Mouse (Mus musculus) lung, embryonic 16.5 days (tissue): ENCODE results near the gene Osbpl6. TPM values are rescaled to one million over a fixed set of nuclear protein-coding genes. Genes with fewer than 3 reads are reported as not detected.

Experiments used
- ATAC-seq: fragments of 200-750 bp; cut with Nextera tagmentation; 2 replicates; pipeline ENCODE4 v1.8.0; 2017; ENCODE audit warnings: low read depth, mild to moderate bottlenecking, moderate library complexity
- H3K27ac ChIP-seq: fragments of 300-500 bp; sonication (generic); 2 replicates; pipeline ENCODE4 v1.5.1; 2014; ENCODE audit warnings: mild to moderate bottlenecking, control low read depth, low read length
- H3K27me3 ChIP-seq: fragments of 300-500 bp; sonication (generic); 2 replicates; pipeline ENCODE4 v1.6.1; 2014; ENCODE audit warnings: low read depth, low read length, mixed read lengths; ENCODE audit not compliant: control insufficient read depth, insufficient read depth
- H3K36me3 ChIP-seq: fragments of 300-500 bp; sonication (generic); 2 replicates; pipeline ENCODE4 v1.6.1; 2014; ENCODE audit warnings: low read length; ENCODE audit not compliant: control insufficient read depth, insufficient read depth
- H3K4me1 ChIP-seq: fragments of 300-500 bp; sonication (generic); replicated peaks from 2 replicates; pipeline ENCODE4 v1.6.1; 2014; ENCODE audit warnings: low read length, mixed read lengths; ENCODE audit not compliant: control insufficient read depth, insufficient read depth
- H3K4me2 ChIP-seq: fragments of 300-500 bp; sonication (generic); 2 replicates; pipeline ENCODE4 v1.6.1; 2014; ENCODE audit warnings: low read depth, low read length, control low read depth
- H3K4me3 ChIP-seq: fragments of 300-500 bp; sonication (generic); 2 replicates; pipeline ENCODE4 v1.5.1; 2014; ENCODE audit warnings: mild to moderate bottlenecking, low read length, control low read depth
- H3K9ac ChIP-seq: fragments of 300-500 bp; sonication (generic); 2 replicates; pipeline ENCODE4 v1.6.1; 2014; ENCODE audit warnings: low read length, control low read depth
- H3K9me3 ChIP-seq: fragments of 300-500 bp; sonication (generic); 2 replicates; pipeline ENCODE4 v1.6.1; 2016; ENCODE audit warnings: low read length; ENCODE audit not compliant: control insufficient read depth
- whole genome bisulfite sequencing: fragments of 180-500 bp; shearing (Covaris S2); extraction: QIAGEN DNeasy Blood & Tissue Kit; methylation state at CpG from one replicate; pipeline ENCODE4 v1.1.7; 2014; 5-methylcytosine and 5-hydroxymethylcytosine counted together
- polyA plus RNA-seq: library from polyadenylated mRNA; unstranded; fragments of >200 nt; fragmentation: Nextera tagmentation; extraction: Ambion mirVana; gene quantifications from 2 replicates; pipeline ENCODE4 v1.2.1, GENCODE M21; 2015

Osbpl6 gene
- polyA plus RNA-seq, 1 experiment from 2014 or later: 20.9 TPM

GRCm38 (mm10) chr2:76504122-76504839, 98.0 kb downstream of the Osbpl6 start:
- no peak overlapping the region for H3K4me3 ChIP-seq
- H3K9ac ChIP-seq: no peak overlapping the region
- 47% methylated on average over 12 of the region's 12 CpGs for WGBS
- no peak overlapping the region for H3K4me2 ChIP-seq
- H3K36me3 ChIP-seq: no peaks in the 10 kb centered on the region
- H3K27ac ChIP-seq: no peak overlapping the region
- ATAC-seq: no peak
- no peaks in the 10 kb centered on the region for H3K27me3 ChIP-seq
- H3K4me1 ChIP-seq: no peaks in the 10 kb centered on the region
- H3K9me3 ChIP-seq: no peaks in the 10 kb centered on the region

GRCm38 (mm10) chr2:76504989-76505388, 98.7 kb downstream of the Osbpl6 start:
- no peaks in the 10 kb centered on the region for H3K9me3 ChIP-seq
- no peaks in the 10 kb centered on the region for H3K36me3 ChIP-seq
- no peaks in the 10 kb centered on the region for H3K4me1 ChIP-seq
- WGBS: 77% methylated on average over 2 of the region's 2 CpGs
- H3K27me3 ChIP-seq: no peaks in the 10 kb centered on the region
- H3K4me3 ChIP-seq: no peak overlapping the region
- ATAC-seq: no peak
- H3K27ac ChIP-seq: no peak overlapping the region
- no peak overlapping the region for H3K9ac ChIP-seq
- no peak overlapping the region for H3K4me2 ChIP-seq

GRCm38 (mm10) chr2:76511281-76511721, 105.0 kb downstream of the Osbpl6 start:
- H3K27ac ChIP-seq: no peak overlapping the region
- no peaks in the 10 kb centered on the region for H3K4me1 ChIP-seq
- H3K36me3 ChIP-seq: no peaks in the 10 kb centered on the region
- no peaks in the 10 kb centered on the region for H3K27me3 ChIP-seq
- no peak for ATAC-seq
- 82% methylated on average over 8 of the region's 8 CpGs for WGBS
- no peaks in the 10 kb centered on the region for H3K9me3 ChIP-seq
- no peak overlapping the region for H3K9ac ChIP-seq
- H3K4me2 ChIP-seq: no peak overlapping the region
- no peak overlapping the region for H3K4me3 ChIP-seq

GRCm38 (mm10) chr2:76512133-76512532, 105.8 kb downstream of the Osbpl6 start:
- WGBS: 94% methylated on average over 6 of the region's 6 CpGs
- Histone ChIP-seq H3K27me3 (no peaks in the 10 kb centered on the region), H3K4me1 (no peaks in the 10 kb centered on the region), H3K9me3 (no peaks in the 10 kb centered on the region), H3K9ac (no peak overlapping the region), H3K27ac (no peak overlapping the region), H3K36me3 (no peaks in the 10 kb centered on the region), H3K4me3 (no peak overlapping the region), H3K4me2 (no peak overlapping the region)
- ATAC-seq: no peak

GRCm38 (mm10) chr2:76512888-76513287, 106.6 kb downstream of the Osbpl6 start:
- no peak overlapping the region for H3K4me2 ChIP-seq
- no peaks in the 10 kb centered on the region for H3K9me3 ChIP-seq
- H3K36me3 ChIP-seq: no peaks in the 10 kb centered on the region
- no peaks in the 10 kb centered on the region for H3K4me1 ChIP-seq
- no peak overlapping the region for H3K9ac ChIP-seq
- peak; percentile 31; the same call in 1 of the 2 replicates for ATAC-seq
- no peak overlapping the region for H3K4me3 ChIP-seq
- WGBS: 46% methylated on average over 6 of the region's 6 CpGs
- H3K27me3 ChIP-seq: no peaks in the 10 kb centered on the region
- peak overlapping the region; percentile 15 for H3K27ac ChIP-seq

GRCm38 (mm10) chr2:76513296-76513695, 107.0 kb downstream of the Osbpl6 start:
- Histone ChIP-seq H3K27ac (peak overlapping the region; percentile 15), H3K4me2 (no peak overlapping the region), H3K9ac (no peak overlapping the region), H3K36me3 (no peaks in the 10 kb centered on the region), H3K4me3 (no peak overlapping the region), H3K4me1 (no peaks in the 10 kb centered on the region), H3K9me3 (no peaks in the 10 kb centered on the region), H3K27me3 (no peaks in the 10 kb centered on the region)
- no peak for ATAC-seq
- 63% methylated on average over 3 of the region's 3 CpGs for WGBS

- H3K9me3 ChIP-seq: no peaks in the 10 kb centered on the region
- no peak overlapping the region for H3K27ac ChIP-seq
- no peak overlapping the region for H3K4me2 ChIP-seq
- no peaks in the 10 kb centered on the region for H3K27me3 ChIP-seq
- no peaks in the 10 kb centered on the region for H3K36me3 ChIP-seq
- 77% methylated on average over 14 of the region's 14 CpGs for WGBS
- no peaks in the 10 kb centered on the region for H3K4me1 ChIP-seq
- H3K4me3 ChIP-seq: no peak overlapping the region
- no peak overlapping the region for H3K9ac ChIP-seq
- ATAC-seq: no peak; the same call in 1 of the 2 replicates
These were observed 111.2 kb downstream of the Osbpl6 start for GRCm38 (mm10) chr2:76517471-76517870.

GRCm38 (mm10) chr2:76518407-76519063, 112.2 kb downstream of the Osbpl6 start:
- no peak overlapping the region for H3K27ac ChIP-seq
- H3K4me1 ChIP-seq: no peaks in the 10 kb centered on the region
- H3K27me3 ChIP-seq: no peaks in the 10 kb centered on the region
- no peak overlapping the region for H3K9ac ChIP-seq
- ATAC-seq: no peak
- H3K4me2 ChIP-seq: no peak overlapping the region
- H3K9me3 ChIP-seq: no peaks in the 10 kb centered on the region
- no peaks in the 10 kb centered on the region for H3K36me3 ChIP-seq
- 85% methylated on average over 5 of the region's 5 CpGs for WGBS
- H3K4me3 ChIP-seq: no peak overlapping the region

GRCm38 (mm10) chr2:76521585-76521984, 115.3 kb downstream of the Osbpl6 start:
- no peak overlapping the region for H3K9ac ChIP-seq
- no peaks in the 10 kb centered on the region for H3K9me3 ChIP-seq
- no peak overlapping the region for H3K27ac ChIP-seq
- H3K4me2 ChIP-seq: no peak overlapping the region
- WGBS: 61% methylated on average over 6 of the region's 6 CpGs
- no peaks in the 10 kb centered on the region for H3K27me3 ChIP-seq
- ATAC-seq: no peak
- H3K4me1 ChIP-seq: no peaks in the 10 kb centered on the region
- H3K36me3 ChIP-seq: no peaks in the 10 kb centered on the region
- H3K4me3 ChIP-seq: no peak overlapping the region
